Mouse (Mus musculus): ENCODE results near the gene Plk5. TPM values are rescaled to one million over a fixed set of nuclear protein-coding genes. Genes with fewer than 3 reads are reported as not detected.

The Plk5 gene
- total and polyA plus RNA-seq, 3 experiments: 0.50 to 2.7 (median 0.63) TPM

- H3K4me3 ChIP-seq: no peak overlapping the region
- 4% methylated on average over 7 of the region's 7 CpGs for WGBS
- DNase-seq: peak; percentile 84 to 89
- H3K27ac ChIP-seq: no peak overlapping the region
- no peaks in the 10 kb centered on the region for H3K4me1 ChIP-seq (ENCODE audit: control insufficient read depth, insufficient read depth, low read length)
- no peaks in the 10 kb centered on the region for H3K36me3 ChIP-seq (ENCODE audit: control insufficient read depth, insufficient read depth, low read length)
- no peaks in the 10 kb centered on the region for H3K79me2 ChIP-seq (replicated peaks; ENCODE audit: control insufficient read depth, insufficient read depth, low read length)
- no peak overlapping the region for H3K9ac ChIP-seq (ENCODE audit: low read depth, low read length)
- TF ChIP-seq POLR2A (IDR thresholded peaks at IDR 0.05; ENCODE audit: insufficient read depth, low read depth, low read length) (no peak), CTCF (IDR thresholded peaks at IDR 0.05) (peak; percentile 93), EP300 (IDR thresholded peaks at IDR 0.05; ENCODE audit: insufficient read depth, low read depth, low read length) (peak; percentile 78; the same call in 1 of the 2 replicates)
- no peaks in the 10 kb centered on the region for H3K27me3 ChIP-seq (ENCODE audit: control insufficient read depth, insufficient read depth, low read length)
- intact Hi-C loops (cut with DNase I): loop anchor here (5.0 kb wide), 1 partner anchor 131 kb away; no protein-coding TSS in a partner anchor
These were observed 19.9 kb downstream of the Plk5 start for GRCm38 (mm10) chr10:80376160-80376559.

- Histone ChIP-seq H3K4me3 (no peak overlapping the region), H3K36me3 (ENCODE audit: control insufficient read depth, insufficient read depth, low read length) (no peaks in the 10 kb centered on the region), H3K9ac (ENCODE audit: low read depth, low read length) (no peak overlapping the region), H3K4me1 (ENCODE audit: control insufficient read depth, insufficient read depth, low read length) (no peaks in the 10 kb centered on the region), H3K27ac (no peak overlapping the region), H3K79me2 (replicated peaks; ENCODE audit: control insufficient read depth, insufficient read depth, low read length) (no peaks in the 10 kb centered on the region), H3K27me3 (ENCODE audit: control insufficient read depth, insufficient read depth, low read length) (no peaks in the 10 kb centered on the region)
- intact Hi-C loops (cut with DNase I): loop anchor here (5.0 kb wide), 1 partner anchor 130 kb away; no protein-coding TSS in a partner anchor
- WGBS: 51% methylated on average over 10 of the region's 10 CpGs
- no peak for DNase-seq
- TF ChIP-seq POLR2A (IDR thresholded peaks at IDR 0.05; ENCODE audit: insufficient read depth, low read depth, low read length): no peak
- peak; percentile 74 for TF ChIP-seq CTCF (IDR thresholded peaks at IDR 0.05)
These were observed 21.5 kb downstream of the Plk5 start for GRCm38 (mm10) chr10:80377716-80378115.

- no peak for TF ChIP-seq EP300 (IDR thresholded peaks at IDR 0.05; ENCODE audit: insufficient read depth, low read depth, low read length)
- TF ChIP-seq POLR2A (IDR thresholded peaks at IDR 0.05; ENCODE audit: insufficient read depth, low read depth, low read length): no peak
- no peak for TF ChIP-seq CTCF (IDR thresholded peaks at IDR 0.05)
- H3K4me1 ChIP-seq (ENCODE audit: control insufficient read depth, insufficient read depth, low read length): peaks cover 3% of the 10 kb centered on the region
- 84% methylated on average over 7 of the region's 7 CpGs for WGBS
- H3K27ac ChIP-seq: no peak overlapping the region
- DNase-seq: no peak
- no peaks in the 10 kb centered on the region for H3K27me3 ChIP-seq (ENCODE audit: control insufficient read depth, insufficient read depth, low read length)
- H3K79me2 ChIP-seq (replicated peaks; ENCODE audit: control insufficient read depth, insufficient read depth, low read length): peaks cover 4% of the 10 kb centered on the region
- H3K9ac ChIP-seq (ENCODE audit: low read depth, low read length): no peak overlapping the region
- intact Hi-C loops (cut with DNase I): no loop called here
- H3K4me3 ChIP-seq: no peak overlapping the region
- H3K36me3 ChIP-seq (ENCODE audit: control insufficient read depth, insufficient read depth, low read length): no peaks in the 10 kb centered on the region
These were observed 26.5 kb downstream of the Plk5 start for GRCm38 (mm10) chr10:80382641-80383365.

- Histone ChIP-seq H3K4me1 (ENCODE audit: control insufficient read depth, insufficient read depth, low read length) (peaks cover 5% of the 10 kb centered on the region), H3K27me3 (ENCODE audit: control insufficient read depth, insufficient read depth, low read length) (no peaks in the 10 kb centered on the region), H3K36me3 (ENCODE audit: control insufficient read depth, insufficient read depth, low read length) (no peaks in the 10 kb centered on the region), H3K79me2 (replicated peaks; ENCODE audit: control insufficient read depth, insufficient read depth, low read length) (peaks cover 4% of the 10 kb centered on the region), H3K27ac (no peak overlapping the region), H3K4me3 (no peak overlapping the region), H3K9ac (ENCODE audit: low read depth, low read length) (no peak overlapping the region)
- no peak for DNase-seq
- intact Hi-C loops (cut with DNase I): no loop called here
- 77% methylated on average over 4 of the region's 4 CpGs for WGBS
- no peak for TF ChIP-seq POLR2A (IDR thresholded peaks at IDR 0.05; ENCODE audit: insufficient read depth, low read depth, low read length)
- peak; percentile 50 for TF ChIP-seq CTCF (IDR thresholded peaks at IDR 0.05)
- no peak for TF ChIP-seq EP300 (IDR thresholded peaks at IDR 0.05; ENCODE audit: insufficient read depth, low read depth, low read length)
These were observed 27.2 kb downstream of the Plk5 start for GRCm38 (mm10) chr10:80383431-80383830.

- no peaks in the 10 kb centered on the region for H3K27me3 ChIP-seq (ENCODE audit: control insufficient read depth, insufficient read depth, low read length)
- H3K4me1 ChIP-seq (ENCODE audit: control insufficient read depth, insufficient read depth, low read length): peaks cover 5% of the 10 kb centered on the region
- no peaks in the 10 kb centered on the region for H3K36me3 ChIP-seq (ENCODE audit: control insufficient read depth, insufficient read depth, low read length)
- H3K79me2 ChIP-seq (replicated peaks; ENCODE audit: control insufficient read depth, insufficient read depth, low read length): peaks cover 4% of the 10 kb centered on the region
- H3K27ac ChIP-seq: no peak overlapping the region
- no peak for TF ChIP-seq POLR2A (IDR thresholded peaks at IDR 0.05; ENCODE audit: insufficient read depth, low read depth, low read length)
- no peak for TF ChIP-seq CTCF (IDR thresholded peaks at IDR 0.05)
- no peak for TF ChIP-seq EP300 (IDR thresholded peaks at IDR 0.05; ENCODE audit: insufficient read depth, low read depth, low read length)
- 86% methylated on average over 4 of the region's 4 CpGs for WGBS
- no peak overlapping the region for H3K9ac ChIP-seq (ENCODE audit: low read depth, low read length)
- H3K4me3 ChIP-seq: no peak overlapping the region
- intact Hi-C loops (cut with DNase I): no loop called here
- DNase-seq: no peak
These were observed 27.9 kb downstream of the Plk5 start for GRCm38 (mm10) chr10:80384115-80384639.

GRCm38 (mm10) chr10:80384709-80385108, 28.4 kb downstream of the Plk5 start:
- intact Hi-C loops (cut with DNase I): no loop called here
- Histone ChIP-seq H3K4me3 (no peak overlapping the region), H3K27ac (no peak overlapping the region), H3K9ac (ENCODE audit: low read depth, low read length) (no peak overlapping the region), H3K79me2 (replicated peaks; ENCODE audit: control insufficient read depth, insufficient read depth, low read length) (peaks cover 4% of the 10 kb centered on the region), H3K36me3 (ENCODE audit: control insufficient read depth, insufficient read depth, low read length) (no peaks in the 10 kb centered on the region), H3K4me1 (ENCODE audit: control insufficient read depth, insufficient read depth, low read length) (peaks cover 5% of the 10 kb centered on the region), H3K27me3 (ENCODE audit: control insufficient read depth, insufficient read depth, low read length) (no peaks in the 10 kb centered on the region)
- no peak for TF ChIP-seq EP300 (IDR thresholded peaks at IDR 0.05; ENCODE audit: insufficient read depth, low read depth, low read length)
- no peak for TF ChIP-seq CTCF (IDR thresholded peaks at IDR 0.05)
- no peak for TF ChIP-seq POLR2A (IDR thresholded peaks at IDR 0.05; ENCODE audit: insufficient read depth, low read depth, low read length)
- WGBS: 72% methylated on average over 7 of the region's 7 CpGs
- no peak for DNase-seq

All from heart, adult 2 months (tissue).